Mouse (Mus musculus) bone marrow macrophage, adult 2 months (primary cell): ENCODE data around the gene Aif1l.

Experiments
- CTCF ChIP-seq: IDR thresholded peaks from 2 replicates; pipeline ENCODE4 v1.5.1; 2012; ENCODE audit warnings: low read depth, mild to moderate bottlenecking, low read length, moderate library complexity
- POLR2A ChIP-seq: IDR thresholded peaks from 2 replicates; pipeline ENCODE4 v1.6.1; 2012; ENCODE audit warnings: mild to moderate bottlenecking, low read depth, low read length, borderline replicate concordance

- no peak for TF ChIP-seq POLR2A
- no peak for TF ChIP-seq CTCF
These were observed 4.8 kb downstream of the Aif1l start for GRCm38 (mm10) chr2:31954779-31955181.
